Mouse (Mus musculus) kidney, adult 2 months (tissue): Measurements from ENCODE around the gene Kirrel3.

ENCODE experiments used
- CTCF ChIP-seq: fragments of 200-500 bp; conservative IDR thresholded peaks from 2 replicates; pipeline ENCODE4 v1.5.1; 2011; ENCODE audit warnings: low read depth, mild to moderate bottlenecking, control low read depth, low read length, moderate library complexity, mixed read lengths; ENCODE audit not compliant: insufficient read depth, insufficient read length
- POLR2A ChIP-seq: fragments of 200-500 bp; IDR thresholded peaks from one replicate; pipeline ENCODE4 v1.6.1; 2011; ENCODE audit warnings: low read depth, low read length, control low read depth

DNA sequence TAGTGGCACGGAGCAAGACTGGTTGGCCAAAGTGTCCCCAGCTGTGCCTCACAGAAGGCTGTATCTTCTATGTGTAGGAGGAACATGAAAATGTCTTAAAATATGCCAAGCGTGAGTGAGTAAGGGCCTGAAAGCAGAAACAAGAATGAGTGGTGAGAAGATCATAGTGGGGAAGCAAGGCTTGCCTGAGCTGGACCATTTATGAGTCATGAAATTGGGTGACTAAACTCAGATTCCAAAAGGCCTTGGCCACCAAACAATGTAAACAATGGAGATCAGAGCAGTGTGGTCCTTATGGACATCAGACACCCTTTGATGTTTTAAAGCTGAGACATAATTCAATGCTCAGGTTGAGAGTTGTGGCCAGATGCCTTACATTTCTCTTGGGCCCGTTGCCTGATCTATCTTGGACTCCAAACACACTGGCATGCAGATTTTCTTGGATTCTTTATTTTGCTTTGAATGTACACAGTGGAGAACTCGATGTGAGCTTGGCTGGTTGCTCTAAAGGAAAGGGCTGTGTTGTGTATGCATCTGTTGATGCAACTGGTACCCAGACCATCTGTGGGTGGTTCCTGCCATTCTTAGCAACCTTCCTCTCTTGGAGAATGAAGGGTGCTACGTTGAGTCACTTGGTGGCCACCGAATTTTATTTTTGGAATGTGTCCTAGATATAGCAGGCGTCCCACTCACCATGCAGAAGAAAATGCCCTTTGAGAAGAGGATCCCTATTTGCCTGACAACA is 53.1 kb downstream of the Kirrel3 start:
- TF ChIP-seq CTCF (no peak), POLR2A (no peak)
